Mouse (Mus musculus): ENCODE data around the gene Abhd16b. TPM values are rescaled to one million over a fixed set of nuclear protein-coding genes. Genes with fewer than 3 reads are reported as not detected.

The Abhd16b gene
- polyA plus RNA-seq, 1 experiment from 2014 or later: 0.17 TPM

DNA sequence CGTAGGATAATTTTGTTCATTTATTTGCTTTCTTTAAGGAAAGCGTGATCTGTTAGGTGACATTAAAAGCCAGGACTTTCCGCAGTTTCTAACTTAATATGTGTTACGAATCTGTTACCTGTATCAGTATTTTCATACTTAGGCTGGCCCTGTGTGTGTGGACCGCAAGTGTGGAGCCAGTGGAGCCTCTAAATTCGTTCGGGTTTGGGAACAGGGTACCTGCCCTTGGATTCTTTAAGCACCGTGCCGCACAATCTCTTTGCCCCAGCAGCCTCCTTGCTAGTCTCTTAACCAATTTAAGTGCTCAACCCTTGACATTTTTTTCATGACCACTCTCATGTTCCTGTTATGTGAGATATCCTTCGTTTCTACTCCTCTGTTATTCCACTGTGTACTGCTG lies 28.5 kb downstream of the Abhd16b start:
- 29% methylated on average over 10 of the region's 10 CpGs for WGBS
- Histone ChIP-seq H3K9me3 (replicated peaks; ENCODE audit: control insufficient read depth, low read length) (no peaks in the 10 kb centered on the region), H3K27ac (ENCODE audit: low read length) (no peak overlapping the region), H3K27me3 (ENCODE audit: control insufficient read depth, insufficient read depth, low read length) (no peaks in the 10 kb centered on the region), H3K4me1 (ENCODE audit: control insufficient read depth, insufficient read depth, low read length) (peaks cover 27% of the 10 kb centered on the region), H3K4me3 (ENCODE audit: low read length) (peak overlapping the region; percentile 97), H3K9ac (ENCODE audit: low read length) (peak overlapping the region; percentile 98), H3K4me2 (ENCODE audit: low read depth, low read length) (peak overlapping the region; percentile 73), H3K36me3 (ENCODE audit: control insufficient read depth, insufficient read depth) (peaks cover 10% of the 10 kb centered on the region)
- no peak for ATAC-seq (replicated peaks; ENCODE audit: extremely low read depth, insufficient read depth, low FRiP score)

DNA sequence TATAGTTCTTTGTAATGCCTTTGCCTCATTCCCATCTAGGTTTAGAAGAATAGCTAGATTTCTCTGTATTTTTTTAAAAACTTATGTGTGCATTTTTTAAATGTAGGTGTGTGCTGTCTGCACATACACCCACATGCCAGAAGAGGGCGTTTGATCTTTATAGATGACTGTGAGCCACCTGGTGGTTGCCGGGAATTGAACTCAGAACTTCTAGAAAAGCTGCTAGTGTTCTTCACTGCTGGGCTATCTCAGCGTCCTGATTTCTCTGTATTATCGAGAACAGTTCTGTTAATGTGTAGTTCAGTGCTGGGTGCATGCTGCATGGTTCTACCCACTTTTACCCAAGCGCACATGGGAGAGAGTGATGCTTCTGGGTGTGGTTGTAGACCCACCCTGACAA lies 29.8 kb downstream of the Abhd16b start:
- Histone ChIP-seq H3K27ac (ENCODE audit: low read length) (no peak overlapping the region), H3K36me3 (ENCODE audit: control insufficient read depth, insufficient read depth) (0 out of 2 replicates have a peak, but pooled peaks cover 2% of the 10 kb centered on the region), H3K4me1 (ENCODE audit: control insufficient read depth, insufficient read depth, low read length) (peaks cover 27% of the 10 kb centered on the region), H3K9me3 (replicated peaks; ENCODE audit: control insufficient read depth, low read length) (no peaks in the 10 kb centered on the region), H3K27me3 (ENCODE audit: control insufficient read depth, insufficient read depth, low read length) (no peaks in the 10 kb centered on the region), H3K4me3 (ENCODE audit: low read length) (no peak overlapping the region), H3K9ac (ENCODE audit: low read length) (no peak overlapping the region), H3K4me2 (ENCODE audit: low read depth, low read length) (no peak overlapping the region)
- WGBS: 70% methylated on average over 5 of the region's 5 CpGs
- ATAC-seq (replicated peaks; ENCODE audit: extremely low read depth, insufficient read depth, low FRiP score): no peak

DNA sequence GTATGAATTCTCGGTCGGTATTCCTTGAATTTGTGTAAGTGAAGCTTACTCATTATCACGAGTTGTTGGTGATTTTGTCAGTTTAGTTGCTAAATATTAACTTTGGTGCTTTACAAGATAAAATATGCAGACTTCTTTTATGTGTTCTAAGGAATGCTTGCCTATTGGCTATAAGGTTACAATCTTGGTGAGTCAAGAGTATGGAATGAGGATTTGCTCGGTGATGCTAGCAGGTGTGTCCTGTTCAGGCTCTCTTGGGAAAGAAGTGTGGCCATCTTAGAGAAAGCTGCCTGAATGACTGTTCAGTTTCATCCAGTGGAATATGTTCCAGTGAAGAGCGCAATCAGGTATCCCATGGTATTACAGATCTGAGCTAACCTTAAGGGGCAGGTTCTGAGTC lies 32.5 kb downstream of the Abhd16b start:
- no peaks in the 10 kb centered on the region for H3K27me3 ChIP-seq (ENCODE audit: control insufficient read depth, insufficient read depth, low read length)
- no peak overlapping the region for H3K27ac ChIP-seq (ENCODE audit: low read length)
- H3K9me3 ChIP-seq (replicated peaks; ENCODE audit: control insufficient read depth, low read length): 0 out of 2 replicates have a peak, but pooled peaks cover under 1% of the 10 kb centered on the region
- H3K9ac ChIP-seq (ENCODE audit: low read length): no peak overlapping the region
- 70% methylated on average over 5 of the region's 5 CpGs for WGBS
- H3K36me3 ChIP-seq (ENCODE audit: control insufficient read depth, insufficient read depth): peaks cover 6% of the 10 kb centered on the region
- H3K4me2 ChIP-seq (ENCODE audit: low read depth, low read length): no peak overlapping the region
- H3K4me3 ChIP-seq (ENCODE audit: low read length): no peak overlapping the region
- H3K4me1 ChIP-seq (ENCODE audit: control insufficient read depth, insufficient read depth, low read length): peaks cover 18% of the 10 kb centered on the region
- no peak for ATAC-seq (replicated peaks; ENCODE audit: extremely low read depth, insufficient read depth, low FRiP score)

DNA sequence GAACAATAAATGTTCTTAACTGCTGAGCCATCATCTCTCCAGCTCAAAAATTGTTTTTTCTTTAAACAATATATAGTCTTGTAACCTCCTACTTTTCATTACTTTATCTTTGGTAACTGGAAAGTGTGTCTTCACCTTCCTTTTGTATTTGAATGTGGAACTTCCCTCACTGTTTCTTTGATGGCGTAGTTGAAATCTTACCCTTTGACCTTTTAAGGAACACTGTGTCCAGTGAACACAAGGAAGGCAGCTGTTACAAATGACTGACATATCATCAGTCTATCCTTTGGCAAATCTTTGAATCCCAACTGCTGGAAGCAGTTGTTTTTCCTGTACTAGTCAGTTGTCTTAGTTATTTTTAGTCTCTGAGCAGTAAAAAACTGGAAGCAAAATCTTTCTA lies 36.1 kb downstream of the Abhd16b start:
- Histone ChIP-seq H3K36me3 (ENCODE audit: control insufficient read depth, insufficient read depth) (peaks cover 12% of the 10 kb centered on the region), H3K9ac (ENCODE audit: low read length) (no peak overlapping the region), H3K4me3 (ENCODE audit: low read length) (no peak overlapping the region), H3K27me3 (ENCODE audit: control insufficient read depth, insufficient read depth, low read length) (no peaks in the 10 kb centered on the region), H3K4me1 (ENCODE audit: control insufficient read depth, insufficient read depth, low read length) (no peaks in the 10 kb centered on the region), H3K27ac (ENCODE audit: low read length) (no peak overlapping the region), H3K9me3 (replicated peaks; ENCODE audit: control insufficient read depth, low read length) (0 out of 2 replicates have a peak, but pooled peaks cover 4% of the 10 kb centered on the region), H3K4me2 (ENCODE audit: low read depth, low read length) (no peak overlapping the region)
- ATAC-seq (replicated peaks; ENCODE audit: extremely low read depth, insufficient read depth, low FRiP score): no peak
- 80% methylated on average over 1 of the region's 1 CpGs for WGBS

DNA sequence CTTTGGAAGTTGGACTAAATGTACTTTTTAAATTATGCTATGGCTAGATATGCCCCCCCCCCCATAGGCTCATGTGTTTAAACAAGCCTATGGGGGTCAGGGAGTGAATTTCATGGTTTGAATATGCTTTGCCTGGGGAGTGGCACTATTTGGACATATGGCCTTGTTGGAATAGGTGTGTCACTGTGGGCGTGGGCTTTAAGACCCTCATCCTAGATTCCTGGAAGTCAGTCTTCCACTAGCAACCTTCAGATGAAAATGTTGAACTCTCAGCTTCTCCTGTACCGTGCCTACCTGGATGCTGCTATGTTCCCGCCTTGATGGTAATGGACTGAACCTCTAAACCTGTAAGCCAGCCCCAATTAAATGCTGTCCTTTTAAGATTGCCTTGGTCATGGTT lies 39.6 kb downstream of the Abhd16b start:
- peaks cover 3% of the 10 kb centered on the region; the same call in 1 of the 2 replicates for H3K4me1 ChIP-seq (ENCODE audit: control insufficient read depth, insufficient read depth, low read length)
- whole genome bisulfite sequencing: 93% methylated on average over 3 of the region's 3 CpGs
- peaks cover 12% of the 10 kb centered on the region for H3K36me3 ChIP-seq (ENCODE audit: control insufficient read depth, insufficient read depth)
- H3K4me2 ChIP-seq (ENCODE audit: low read depth, low read length): no peak overlapping the region
- H3K27me3 ChIP-seq (ENCODE audit: control insufficient read depth, insufficient read depth, low read length): no peaks in the 10 kb centered on the region
- H3K9me3 ChIP-seq (replicated peaks; ENCODE audit: control insufficient read depth, low read length): 0 out of 2 replicates have a peak, but pooled peaks cover 4% of the 10 kb centered on the region
- no peak overlapping the region for H3K4me3 ChIP-seq (ENCODE audit: low read length)
- no peak overlapping the region for H3K9ac ChIP-seq (ENCODE audit: low read length)
- H3K27ac ChIP-seq (ENCODE audit: low read length): no peak overlapping the region
- no peak for ATAC-seq (replicated peaks; ENCODE audit: extremely low read depth, insufficient read depth, low FRiP score)

DNA sequence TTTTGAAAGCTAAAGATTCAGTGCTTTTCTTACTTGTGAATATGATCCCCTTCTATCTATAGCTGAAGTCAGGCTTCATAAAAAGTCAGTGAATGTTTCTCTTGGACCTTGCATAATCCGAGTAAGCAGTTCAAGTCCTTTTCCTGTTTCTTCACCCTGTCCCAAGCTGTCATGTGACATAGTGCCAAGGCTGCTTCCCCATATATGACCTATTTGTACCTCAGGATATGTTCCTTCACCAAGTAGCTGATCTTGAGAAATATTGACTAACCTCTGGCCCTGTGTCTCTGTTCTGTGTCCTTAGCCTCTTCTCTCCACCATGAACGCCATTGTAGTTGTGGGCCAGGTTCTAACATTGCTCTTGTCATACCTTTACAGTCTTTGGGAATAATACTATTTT lies 43.4 kb downstream of the Abhd16b start:
- no peak overlapping the region for H3K4me3 ChIP-seq (ENCODE audit: low read length)
- WGBS: 77% methylated on average over 2 of the region's 2 CpGs
- ATAC-seq (replicated peaks; ENCODE audit: extremely low read depth, insufficient read depth, low FRiP score): no peak

DNA sequence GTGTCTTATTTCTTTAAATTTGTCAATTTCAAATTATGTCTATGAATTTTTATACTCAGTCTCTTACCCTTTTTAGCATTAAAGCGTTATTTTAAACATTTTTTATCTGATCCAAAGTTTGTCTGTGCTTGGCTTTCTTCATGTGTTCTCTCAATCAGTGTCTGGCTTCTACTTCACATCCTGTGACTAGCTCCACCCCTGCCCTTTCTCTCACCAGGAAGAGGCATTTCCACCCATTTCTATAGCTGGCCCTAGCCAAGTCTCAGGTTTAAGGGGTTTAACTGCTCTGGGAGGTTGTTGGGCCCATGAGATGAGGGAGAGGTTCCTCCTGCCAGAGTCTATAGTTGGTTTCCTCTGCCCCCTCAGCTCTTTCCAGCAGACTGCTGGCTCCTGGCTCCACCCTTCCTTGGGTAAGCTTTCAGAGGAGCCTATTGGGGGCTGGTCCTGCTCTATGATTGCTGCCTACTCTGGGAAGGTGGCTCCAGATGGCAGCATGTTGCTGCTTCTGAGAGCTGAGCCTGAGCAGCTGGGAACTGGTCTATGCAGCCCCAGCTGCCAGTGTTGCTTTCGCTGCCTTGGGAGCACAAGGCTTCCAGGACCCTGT lies 44.5 kb downstream of the Abhd16b start:
- H3K4me2 ChIP-seq (ENCODE audit: low read depth, low read length): peak overlapping the region; percentile 19
- H3K27me3 ChIP-seq (ENCODE audit: control insufficient read depth, insufficient read depth, low read length): no peaks in the 10 kb centered on the region
- H3K4me1 ChIP-seq (ENCODE audit: control insufficient read depth, insufficient read depth, low read length): peaks cover 8% of the 10 kb centered on the region
- H3K9ac ChIP-seq (ENCODE audit: low read length): peak overlapping the region; percentile 48
- H3K9me3 ChIP-seq (replicated peaks; ENCODE audit: control insufficient read depth, low read length): no peaks in the 10 kb centered on the region
- H3K4me3 ChIP-seq (ENCODE audit: low read length): no peak overlapping the region
- peak; percentile 83 for ATAC-seq (replicated peaks; ENCODE audit: extremely low read depth, insufficient read depth, low FRiP score)
- no peaks in the 10 kb centered on the region for H3K36me3 ChIP-seq (ENCODE audit: control insufficient read depth, insufficient read depth)
- WGBS: 72% methylated on average over 2 of the region's 2 CpGs
- H3K27ac ChIP-seq (ENCODE audit: low read length): peak overlapping the region; percentile 33

More for the DNA sequence above, 43.4 kb downstream of the Abhd16b start:
- no peaks in the 10 kb centered on the region for H3K27me3 ChIP-seq (ENCODE audit: control insufficient read depth, insufficient read depth, low read length)
- peaks cover 8% of the 10 kb centered on the region for H3K4me1 ChIP-seq (ENCODE audit: control insufficient read depth, insufficient read depth, low read length)
- H3K9ac ChIP-seq (ENCODE audit: low read length): no peak overlapping the region
- H3K9me3 ChIP-seq (replicated peaks; ENCODE audit: control insufficient read depth, low read length): no peaks in the 10 kb centered on the region
- H3K36me3 ChIP-seq (ENCODE audit: control insufficient read depth, insufficient read depth): peaks cover 2% of the 10 kb centered on the region; the same call in 1 of the 2 replicates
- no peak overlapping the region for H3K4me2 ChIP-seq (ENCODE audit: low read depth, low read length)
- H3K27ac ChIP-seq (ENCODE audit: low read length): no peak overlapping the region

DNA sequence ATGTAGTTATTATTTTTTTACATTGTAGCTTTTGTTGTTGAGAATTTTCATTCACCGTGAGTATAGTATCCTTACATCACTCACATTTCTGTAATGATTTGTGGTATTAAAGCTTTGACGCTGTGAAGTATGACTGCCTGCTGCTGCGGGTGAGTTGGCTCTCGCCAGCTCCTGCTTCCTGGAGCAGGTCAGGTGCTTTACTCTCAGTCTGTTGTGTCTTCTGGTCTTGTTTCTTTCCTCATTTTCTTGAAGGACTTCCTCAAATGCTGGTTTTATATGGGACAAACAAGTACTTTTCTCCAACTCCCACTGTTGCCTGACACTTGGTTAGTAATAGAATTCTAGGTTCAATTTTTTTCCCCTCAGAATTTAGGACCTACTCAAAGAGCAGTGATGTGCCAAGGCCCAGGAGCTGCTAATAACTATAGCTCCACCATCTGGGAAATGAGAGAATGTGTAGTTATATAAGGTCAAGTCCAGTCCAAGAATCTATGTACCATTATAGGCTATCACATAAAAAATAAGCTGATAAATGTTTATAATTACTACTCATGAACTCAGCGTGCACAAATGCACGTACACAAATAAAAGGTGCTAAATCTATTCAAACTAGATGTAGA lies 48.9 kb downstream of the Abhd16b start:
- Histone ChIP-seq H3K9me3 (replicated peaks; ENCODE audit: control insufficient read depth, low read length) (no peaks in the 10 kb centered on the region), H3K9ac (ENCODE audit: low read length) (no peak overlapping the region), H3K4me3 (ENCODE audit: low read length) (no peak overlapping the region), H3K27me3 (ENCODE audit: control insufficient read depth, insufficient read depth, low read length) (no peaks in the 10 kb centered on the region), H3K27ac (ENCODE audit: low read length) (no peak overlapping the region), H3K4me1 (ENCODE audit: control insufficient read depth, insufficient read depth, low read length) (peaks cover 8% of the 10 kb centered on the region), H3K36me3 (ENCODE audit: control insufficient read depth, insufficient read depth) (peaks cover 5% of the 10 kb centered on the region), H3K4me2 (ENCODE audit: low read depth, low read length) (no peak overlapping the region)
- WGBS: 82% methylated on average over 6 of the region's 6 CpGs
- ATAC-seq (replicated peaks; ENCODE audit: extremely low read depth, insufficient read depth, low FRiP score): no peak

Measured in heart, embryonic 16.5 days (tissue).